ENCODE assay signal across 11 mouse cellular contexts in the genomic region with DNA sequence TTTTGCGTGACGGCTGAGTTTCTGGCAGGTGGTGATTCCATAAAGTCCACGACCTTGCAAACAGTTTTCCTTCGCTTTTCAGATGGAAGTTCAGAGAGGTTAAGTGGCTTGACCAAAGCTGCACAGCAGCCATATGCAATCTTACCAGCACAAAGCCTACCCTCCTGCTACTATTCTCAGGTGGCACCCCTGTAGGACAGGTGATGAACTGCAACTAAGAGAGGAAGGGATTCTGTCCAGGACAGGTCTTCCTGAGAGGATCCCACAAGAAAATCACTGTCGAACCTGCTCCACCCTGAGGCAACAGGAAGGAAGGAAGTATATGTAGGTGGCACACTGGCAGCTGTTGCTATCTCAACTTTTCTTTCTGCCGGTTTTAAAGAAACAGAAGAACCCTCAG. TPM values are rescaled to one million over a fixed set of nuclear protein-coding genes. Genes with fewer than 3 reads are reported as not detected.
DNase-seq lines count a peak whose midpoint lies in the region; ATAC-seq lines count a peak whose summit lies in the region.
"Had no signal": no experiment of that assay in that cellular context is flagged by ENCODE, and none has a peak within 500 bp of the region (broad histone marks: within the 10 kb centered on the region; RNA-seq: fewer than 3 reads in every experiment).

No protein-coding gene starts in this region.

- H3K4me1 ChIP-seq in heart, embryonic 16.5 days (ENCODE audit: control insufficient read depth, insufficient read depth, low read length): peaks cover 63% of the 10 kb centered on the region
- peaks cover 54% of the 10 kb centered on the region for H3K4me1 ChIP-seq in lung, embryonic 15.5 days
- H3K4me1 ChIP-seq in intestine, embryonic 15.5 days (replicated peaks): peaks cover 39% of the 10 kb centered on the region

- H3K4me2 ChIP-seq in heart, embryonic 16.5 days (ENCODE audit: low read depth, low read length): peak overlapping the region; percentile 29; the same call in 1 of the 2 replicates
- H3K4me2 ChIP-seq in lung, embryonic 15.5 days: peak overlapping the region; percentile 36
- no peak overlapping the region for H3K4me2 ChIP-seq in intestine, embryonic 15.5 days (replicated peaks)
- H3K4me2 ChIP-seq: midbrain, embryonic 12.5 days; neural tube, embryonic 13.5 days had no signal

- intact Hi-C loops in heart, postnatal 14 days (cut with DNase I): loop anchor here (5.0 kb wide), 1 partner anchor 42 kb away; no protein-coding TSS in a partner anchor

- H3K4me3 ChIP-seq in heart, embryonic 16.5 days (ENCODE audit: low read length): no peak overlapping the region
- H3K4me3 ChIP-seq in lung, embryonic 15.5 days: no peak overlapping the region
- H3K4me3 ChIP-seq in intestine, embryonic 15.5 days (replicated peaks): no peak overlapping the region
- H3K4me3 ChIP-seq: liver, embryonic 13.5 days; midbrain, embryonic 12.5 days; neural tube, embryonic 13.5 days had no signal

- H3K27me3 ChIP-seq in heart, embryonic 16.5 days (ENCODE audit: control insufficient read depth, insufficient read depth, low read length): no peaks in the 10 kb centered on the region
- H3K27me3 ChIP-seq in lung, embryonic 15.5 days: no peaks in the 10 kb centered on the region
- H3K27me3 ChIP-seq in intestine, embryonic 15.5 days (replicated peaks): no peaks in the 10 kb centered on the region
- H3K27me3 ChIP-seq: liver, embryonic 13.5 days; midbrain, embryonic 12.5 days; neural tube, embryonic 13.5 days had no signal

- 55% methylated on average over 6 of the region's 6 CpGs for whole genome bisulfite sequencing in heart, embryonic 16.5 days
- 59% methylated on average over 6 of the region's 6 CpGs for WGBS in lung, embryonic 15.5 days
- WGBS in intestine, embryonic 15.5 days: 59% methylated on average over 6 of the region's 6 CpGs

- H3K27ac ChIP-seq in heart, embryonic 16.5 days (ENCODE audit: low read length): peak overlapping the region; percentile 69
- H3K27ac ChIP-seq in lung, embryonic 15.5 days: peak overlapping the region; percentile 82
- H3K27ac ChIP-seq in intestine, embryonic 15.5 days: no peak overlapping the region
- H3K27ac ChIP-seq: liver, embryonic 13.5 days; midbrain, embryonic 12.5 days; neural tube, embryonic 13.5 days had no signal

- H3K36me3 ChIP-seq in heart, embryonic 16.5 days (ENCODE audit: control insufficient read depth, insufficient read depth): no peaks in the 10 kb centered on the region
- peaks cover under 1% of the 10 kb centered on the region; the same call in 1 of the 2 replicates for H3K36me3 ChIP-seq in lung, embryonic 15.5 days
- H3K36me3 ChIP-seq in intestine, embryonic 15.5 days: no peaks in the 10 kb centered on the region
- H3K36me3 ChIP-seq: liver, embryonic 13.5 days; neural tube, embryonic 13.5 days had no signal

- H3K9ac ChIP-seq in heart, embryonic 16.5 days (ENCODE audit: low read length): 0 out of 2 replicates have a peak overlapping the region, but pooled peaks have one; percentile 16
- H3K9ac ChIP-seq in lung, embryonic 15.5 days: no peak overlapping the region
- no peak overlapping the region for H3K9ac ChIP-seq in intestine, embryonic 15.5 days
- H3K9ac ChIP-seq: liver, embryonic 13.5 days; midbrain, embryonic 12.5 days had no signal

- DNase-seq in heart, postnatal 14 days: no peak
- no peak for DNase-seq in lung, postnatal 36 days
- DNase-seq in R1 (ENCODE audit: low read depth, low spot score): peak; percentile 31
- no peak for DNase-seq in adrenal gland, postnatal 10 days
- DNase-seq: liver, embryonic 13.5 days had no signal

- H3K9me3 ChIP-seq in heart, embryonic 16.5 days (replicated peaks; ENCODE audit: control insufficient read depth, low read length): no peaks in the 10 kb centered on the region
- H3K9me3 ChIP-seq in lung, embryonic 15.5 days: no peaks in the 10 kb centered on the region
- H3K9me3 ChIP-seq in intestine, embryonic 15.5 days: no peaks in the 10 kb centered on the region
- H3K9me3 ChIP-seq: G1E; liver, embryonic 13.5 days; neural tube, embryonic 13.5 days had no signal

- no peak for ATAC-seq in heart, embryonic 16.5 days (replicated peaks; ENCODE audit: extremely low read depth, insufficient read depth, low FRiP score)
- ATAC-seq in lung, embryonic 15.5 days (ENCODE audit: borderline replicate concordance, extremely low read depth, low FRiP score, low TSS enrichment): 0 out of 2 replicates have a peak, but pooled peaks have one; percentile 1
- 0 out of 2 replicates have a peak, but pooled peaks have one; percentile 16 for ATAC-seq in intestine, embryonic 15.5 days

RNA-seq across cellular contexts. Expression of a gene that starts 17.1 kb away (rescaled TPM):
- 3.7 and 3.9 TPM in 2 replicates for polyA plus RNA-seq in heart, embryonic 16.5 days (2015; fragmentation: Nextera tagmentation; extraction: Ambion mirVana)
- 10 to 100 TPM; 19.4 to 20.5 TPM for total RNA-seq in heart, postnatal 14 days (2021)
- 6.5 and 7.2 TPM in 2 replicates for polyA plus RNA-seq in lung, embryonic 15.5 days (2015; fragmentation: Nextera tagmentation; extraction: Ambion mirVana)
- polyA plus RNA-seq in intestine, embryonic 15.5 days (2015; fragmentation: Nextera tagmentation; extraction: Ambion mirVana): 8.0 and 8.6 TPM in 2 replicates
- 10 to 100 TPM; 35.7 to 37.1 TPM for total RNA-seq in adrenal gland, postnatal 10 days (2021)
